Mouse (Mus musculus): ENCODE measurements around the gene Opcml. TPM values are rescaled to one million over a fixed set of nuclear protein-coding genes. Genes with fewer than 3 reads are reported as not detected.

Gene Opcml
- polyA plus RNA-seq, 1 experiment from 2014 or later = 1.7 TPM

DNA sequence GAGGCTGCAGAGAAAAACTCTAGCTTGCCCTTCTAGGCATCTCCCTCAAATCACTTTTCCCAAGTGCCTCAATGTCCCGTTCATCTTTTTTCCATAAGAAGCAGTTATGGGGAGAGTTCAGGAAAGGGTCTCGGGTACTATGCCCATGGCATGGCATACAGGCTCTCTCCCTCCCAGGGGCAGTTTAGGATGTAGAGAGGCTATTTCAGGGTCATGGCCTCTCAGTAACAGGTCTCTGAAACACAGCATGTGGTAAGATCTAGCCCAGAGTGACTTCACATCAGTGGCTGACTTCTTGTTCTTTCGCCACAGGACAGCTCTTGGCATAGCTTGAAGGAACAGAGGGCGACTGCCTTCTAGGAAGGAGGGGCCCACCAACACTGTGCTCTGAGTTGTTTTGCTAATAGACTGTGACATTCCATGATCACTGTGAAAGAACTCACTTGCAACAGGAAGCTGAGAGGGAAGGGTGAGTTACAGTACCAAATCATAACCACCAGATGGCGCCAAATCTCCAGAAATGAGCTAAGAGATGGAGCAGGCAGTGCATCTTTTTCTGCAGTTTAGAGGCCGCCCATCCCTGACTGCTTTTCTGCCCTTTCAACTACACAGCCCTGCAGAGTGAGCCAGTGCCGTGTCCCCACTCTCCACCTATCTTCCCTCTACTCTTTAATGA lies 470.6 kb downstream of the Opcml start:
- Histone ChIP-seq H3K9me3 (replicated peaks) (no peaks in the 10 kb centered on the region), H3K9ac (no peak overlapping the region), H3K27me3 (no peaks in the 10 kb centered on the region), H3K4me3 (no peak overlapping the region), H3K4me2 (no peak overlapping the region), H3K36me3 (no peaks in the 10 kb centered on the region), H3K27ac (no peak overlapping the region), H3K4me1 (replicated peaks) (no peaks in the 10 kb centered on the region)
- WGBS = 17% methylated on average over 7 of the region's 7 CpGs
- no peak for ATAC-seq (replicated peaks; ENCODE audit: insufficient number of reproducible peaks, insufficient read depth, low FRiP score, low read depth)

DNA sequence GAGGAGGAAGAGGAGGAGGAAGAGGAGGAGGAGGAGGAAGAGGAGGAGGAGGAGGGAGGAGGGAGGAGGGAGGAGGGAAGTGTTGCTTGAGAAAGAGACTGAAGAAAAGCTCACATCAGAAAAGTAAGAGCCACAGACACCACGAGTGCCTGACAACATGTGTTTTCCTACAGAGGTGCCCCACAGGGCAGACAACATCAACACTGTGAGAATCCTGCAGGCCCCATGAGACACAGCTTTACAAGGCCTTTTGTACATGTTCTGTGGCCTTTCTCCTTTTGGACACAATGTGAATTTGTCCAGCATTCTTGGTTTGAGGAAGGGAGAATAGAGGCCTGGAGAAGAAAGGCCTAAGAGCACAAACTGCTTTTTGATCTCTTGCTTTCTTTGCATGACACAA lies 471.4 kb downstream of the Opcml start:
- ATAC-seq (replicated peaks; ENCODE audit: insufficient number of reproducible peaks, insufficient read depth, low FRiP score, low read depth) = no peak
- H3K36me3 ChIP-seq = no peaks in the 10 kb centered on the region
- no peak overlapping the region for H3K9ac ChIP-seq
- H3K9me3 ChIP-seq (replicated peaks) = no peaks in the 10 kb centered on the region
- no peak overlapping the region for H3K4me3 ChIP-seq
- H3K27me3 ChIP-seq = no peaks in the 10 kb centered on the region
- 57% methylated on average over 1 of the region's 1 CpGs for WGBS
- no peak overlapping the region for H3K4me2 ChIP-seq
- H3K4me1 ChIP-seq (replicated peaks) = no peaks in the 10 kb centered on the region
- no peak overlapping the region for H3K27ac ChIP-seq

DNA sequence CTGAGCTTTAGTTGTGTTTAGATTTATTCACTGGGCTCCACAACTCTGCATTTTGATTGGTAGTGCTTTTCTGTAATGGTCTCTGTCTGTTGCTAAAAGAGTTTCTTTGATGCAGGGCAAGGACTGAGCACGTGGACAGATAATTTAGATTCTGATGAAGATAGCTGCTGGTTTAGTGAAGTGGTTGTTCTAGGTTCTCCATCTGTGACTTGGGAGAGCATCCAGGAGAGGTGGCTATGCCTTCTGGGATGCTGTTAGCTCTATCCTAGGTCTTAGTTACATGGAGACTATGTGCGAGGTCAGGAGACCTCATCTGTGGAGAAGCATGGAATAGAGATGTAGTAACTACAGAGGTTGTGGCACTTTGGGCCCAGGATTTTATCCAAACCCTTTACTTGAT lies 472.3 kb downstream of the Opcml start:
- Histone ChIP-seq H3K9me3 (replicated peaks) (no peaks in the 10 kb centered on the region), H3K27me3 (no peaks in the 10 kb centered on the region), H3K4me1 (replicated peaks) (no peaks in the 10 kb centered on the region), H3K9ac (no peak overlapping the region), H3K4me2 (no peak overlapping the region), H3K27ac (no peak overlapping the region), H3K4me3 (no peak overlapping the region), H3K36me3 (no peaks in the 10 kb centered on the region)
- no peak for ATAC-seq (replicated peaks; ENCODE audit: insufficient number of reproducible peaks, insufficient read depth, low FRiP score, low read depth)
- 77% methylated on average over 2 of the region's 2 CpGs for WGBS

DNA sequence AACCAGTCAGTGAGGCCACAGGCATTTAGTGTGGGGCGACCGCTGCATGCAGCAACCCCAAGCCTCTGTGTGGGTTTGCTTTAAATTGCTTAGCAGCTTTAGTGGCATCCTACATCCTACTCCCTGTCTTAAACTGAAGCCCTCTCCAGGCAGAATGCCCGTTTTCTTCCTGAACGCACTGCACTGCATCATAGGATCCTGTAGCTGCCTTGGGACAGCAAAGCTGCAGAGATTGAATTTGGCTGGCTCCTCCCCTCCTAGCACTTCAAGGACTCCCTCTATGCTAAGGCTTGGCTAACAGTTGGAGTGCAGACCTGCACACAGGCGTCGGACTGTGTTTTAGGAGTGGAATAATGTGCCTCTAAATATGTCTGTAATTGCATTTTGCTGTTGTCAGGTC lies 474.2 kb downstream of the Opcml start:
- no peaks in the 10 kb centered on the region for H3K36me3 ChIP-seq
- ATAC-seq (replicated peaks; ENCODE audit: insufficient number of reproducible peaks, insufficient read depth, low FRiP score, low read depth) = no peak

DNA sequence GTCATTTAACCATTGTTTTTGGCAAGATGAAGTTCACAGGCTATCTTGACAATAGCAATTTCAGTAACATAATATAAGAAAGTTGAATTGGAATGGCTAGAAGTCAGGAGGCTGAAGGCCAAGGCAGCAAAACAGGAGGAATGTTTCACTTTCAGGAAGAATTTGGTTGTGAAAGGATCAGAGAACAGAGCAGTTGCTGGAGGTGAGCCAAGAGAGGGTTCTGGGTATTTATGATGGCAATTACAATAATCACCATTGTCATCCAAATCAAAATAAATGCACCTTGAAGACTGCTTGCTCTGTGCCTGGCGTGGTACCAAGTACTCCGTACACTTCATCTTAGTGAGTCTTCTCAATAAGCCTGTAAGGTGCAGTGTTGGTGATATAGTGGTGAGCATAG lies 483.2 kb downstream of the Opcml start:
- Histone ChIP-seq H3K4me3 (no peak overlapping the region), H3K4me1 (replicated peaks) (no peaks in the 10 kb centered on the region), H3K27ac (no peak overlapping the region), H3K36me3 (no peaks in the 10 kb centered on the region), H3K4me2 (no peak overlapping the region), H3K9me3 (replicated peaks) (no peaks in the 10 kb centered on the region), H3K9ac (no peak overlapping the region), H3K27me3 (no peaks in the 10 kb centered on the region)
- 58% methylated on average over 2 of the region's 2 CpGs for WGBS
- ATAC-seq (replicated peaks; ENCODE audit: insufficient number of reproducible peaks, insufficient read depth, low FRiP score, low read depth) = no peak

More for the DNA sequence above, 474.2 kb downstream of the Opcml start:
- Histone ChIP-seq H3K27me3 (no peaks in the 10 kb centered on the region), H3K9ac (no peak overlapping the region), H3K27ac (no peak overlapping the region), H3K9me3 (replicated peaks) (no peaks in the 10 kb centered on the region), H3K4me3 (no peak overlapping the region), H3K4me1 (replicated peaks) (no peaks in the 10 kb centered on the region), H3K4me2 (no peak overlapping the region)
- WGBS = 53% methylated on average over 6 of the region's 6 CpGs

DNA sequence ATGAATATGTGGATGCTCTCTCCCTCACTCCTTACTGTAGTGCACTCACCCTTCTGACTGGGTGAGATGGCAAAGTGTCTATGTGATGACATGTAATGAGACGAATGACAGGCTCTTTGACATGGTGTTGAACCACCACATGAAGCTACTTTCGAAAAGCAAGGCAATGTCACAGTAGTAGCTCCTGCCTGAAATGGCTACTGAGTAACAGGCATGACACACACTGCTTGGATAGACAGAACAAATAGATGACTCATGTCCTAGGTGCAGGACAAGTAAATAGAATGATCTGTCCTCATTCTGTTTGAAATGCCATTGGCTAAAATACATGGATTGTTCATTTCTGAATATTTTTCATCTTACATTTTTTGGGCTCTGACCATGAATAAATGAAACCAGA lies 488.0 kb downstream of the Opcml start:
- H3K27ac ChIP-seq = no peak overlapping the region

DNA sequence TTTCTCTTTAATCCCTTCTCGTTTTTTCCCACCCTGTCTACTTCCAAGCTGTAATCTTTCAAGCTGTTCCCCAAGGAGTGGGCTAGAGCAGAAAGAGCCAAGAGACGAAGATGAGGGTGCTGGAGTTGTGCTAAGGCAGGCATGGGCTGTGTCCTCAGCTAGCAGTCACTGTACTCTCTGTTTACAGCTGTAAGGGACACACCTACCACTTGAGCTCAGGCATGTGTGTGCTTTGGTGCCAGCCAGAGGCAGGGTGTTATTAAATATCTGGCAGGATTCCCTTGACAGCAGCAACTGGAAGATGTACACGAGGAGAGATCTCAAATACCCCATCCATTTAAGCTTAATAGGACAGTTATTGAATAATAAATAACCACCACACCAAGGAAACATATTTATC lies 490.4 kb downstream of the Opcml start:
- ATAC-seq (replicated peaks; ENCODE audit: insufficient number of reproducible peaks, insufficient read depth, low FRiP score, low read depth) = peak; percentile 73
- H3K4me3 ChIP-seq = no peak overlapping the region
- WGBS = 27% methylated on average over 3 of the region's 3 CpGs
- no peaks in the 10 kb centered on the region for H3K36me3 ChIP-seq
- H3K9ac ChIP-seq = no peak overlapping the region
- H3K9me3 ChIP-seq (replicated peaks) = no peaks in the 10 kb centered on the region
- H3K4me1 ChIP-seq (replicated peaks) = peaks cover 18% of the 10 kb centered on the region
- no peaks in the 10 kb centered on the region for H3K27me3 ChIP-seq
- H3K27ac ChIP-seq = no peak overlapping the region
- H3K4me2 ChIP-seq = no peak overlapping the region

More for the DNA sequence above, 488.0 kb downstream of the Opcml start:
- H3K4me1 ChIP-seq (replicated peaks) = peaks cover 18% of the 10 kb centered on the region
- H3K4me3 ChIP-seq = no peak overlapping the region
- H3K9me3 ChIP-seq (replicated peaks) = no peaks in the 10 kb centered on the region
- peak; percentile 31; the same call in 1 of the 2 replicates for ATAC-seq (replicated peaks; ENCODE audit: insufficient number of reproducible peaks, insufficient read depth, low FRiP score, low read depth)
- H3K36me3 ChIP-seq = no peaks in the 10 kb centered on the region
- H3K4me2 ChIP-seq = no peak overlapping the region
- no peak overlapping the region for H3K9ac ChIP-seq
- 42% methylated on average over 2 of the region's 2 CpGs for WGBS
- no peaks in the 10 kb centered on the region for H3K27me3 ChIP-seq

DNA sequence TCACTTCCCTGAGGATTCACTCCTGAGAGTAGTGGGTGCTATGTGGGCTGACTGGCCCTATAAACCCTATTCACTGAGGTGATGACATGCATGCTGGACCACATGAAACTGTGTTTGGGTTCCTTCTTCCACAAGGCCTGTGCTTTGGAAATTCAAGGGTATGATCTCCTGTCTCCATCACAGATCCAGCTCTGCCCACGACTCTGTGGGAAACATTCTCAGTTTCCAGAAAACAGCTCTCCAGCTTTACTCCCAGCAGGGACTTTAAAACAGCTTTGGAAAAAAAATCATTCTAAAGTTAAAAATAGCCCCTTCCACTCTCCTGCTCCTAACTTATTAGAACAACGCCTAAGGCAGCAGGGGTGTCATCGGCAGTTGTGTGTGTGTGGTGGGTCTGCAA lies 491.0 kb downstream of the Opcml start:
- Histone ChIP-seq H3K9ac (no peak overlapping the region), H3K27ac (no peak overlapping the region), H3K36me3 (no peaks in the 10 kb centered on the region), H3K4me1 (replicated peaks) (peaks cover 18% of the 10 kb centered on the region), H3K27me3 (no peaks in the 10 kb centered on the region), H3K4me2 (no peak overlapping the region), H3K4me3 (no peak overlapping the region), H3K9me3 (replicated peaks) (no peaks in the 10 kb centered on the region)
- ATAC-seq (replicated peaks; ENCODE audit: insufficient number of reproducible peaks, insufficient read depth, low FRiP score, low read depth) = no peak
- 19% methylated on average over 3 of the region's 3 CpGs for WGBS

DNA sequence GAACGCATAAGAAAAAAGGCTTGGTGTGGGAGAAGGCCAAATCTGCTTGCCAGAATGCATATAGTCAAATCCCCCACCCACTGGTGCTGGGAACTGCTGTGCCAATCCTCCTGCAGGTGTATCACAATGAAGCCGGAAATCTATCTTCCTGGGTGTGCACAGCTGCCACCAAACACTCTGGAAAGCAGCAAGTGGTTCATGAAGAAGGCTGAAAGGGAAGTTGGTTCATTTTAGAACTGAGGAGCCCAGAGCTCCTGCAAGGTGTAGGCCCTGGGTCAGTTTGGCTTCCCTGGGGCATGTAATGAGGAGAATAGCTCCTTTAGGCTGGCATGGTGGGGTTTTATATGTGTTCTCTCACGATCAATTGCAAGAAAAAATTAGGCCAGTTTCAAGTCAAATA lies 494.4 kb downstream of the Opcml start:
- Histone ChIP-seq H3K4me3 (no peak overlapping the region), H3K36me3 (no peaks in the 10 kb centered on the region), H3K27me3 (no peaks in the 10 kb centered on the region), H3K9me3 (replicated peaks) (no peaks in the 10 kb centered on the region), H3K4me2 (no peak overlapping the region), H3K9ac (no peak overlapping the region), H3K27ac (no peak overlapping the region), H3K4me1 (replicated peaks) (peaks cover 30% of the 10 kb centered on the region)
- ATAC-seq (replicated peaks; ENCODE audit: insufficient number of reproducible peaks, insufficient read depth, low FRiP score, low read depth) = no peak
- WGBS = 81% methylated on average over 3 of the region's 3 CpGs

DNA sequence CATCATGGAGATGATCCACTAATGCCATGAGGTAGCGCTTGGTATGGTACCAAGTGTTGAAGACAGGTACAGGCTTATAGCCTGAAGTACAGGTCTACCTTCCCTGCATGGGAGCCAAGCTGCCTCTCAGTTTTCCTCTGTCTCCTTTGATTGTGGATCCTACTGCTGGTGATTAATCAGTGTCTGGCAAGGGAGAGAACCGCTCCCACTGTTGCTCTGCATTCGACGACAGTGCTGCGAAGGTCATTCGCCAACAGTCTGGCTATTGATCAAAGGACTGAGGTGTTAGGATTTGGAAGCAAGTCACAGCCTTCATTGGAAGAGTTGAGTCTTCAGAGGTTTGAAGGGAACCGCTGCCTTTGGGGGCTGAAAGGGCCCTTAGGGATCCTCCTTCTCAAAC lies 495.8 kb downstream of the Opcml start:
- no peak for ATAC-seq (replicated peaks; ENCODE audit: insufficient number of reproducible peaks, insufficient read depth, low FRiP score, low read depth)
- WGBS = 76% methylated on average over 7 of the region's 7 CpGs
- H3K36me3 ChIP-seq = no peaks in the 10 kb centered on the region

DNA sequence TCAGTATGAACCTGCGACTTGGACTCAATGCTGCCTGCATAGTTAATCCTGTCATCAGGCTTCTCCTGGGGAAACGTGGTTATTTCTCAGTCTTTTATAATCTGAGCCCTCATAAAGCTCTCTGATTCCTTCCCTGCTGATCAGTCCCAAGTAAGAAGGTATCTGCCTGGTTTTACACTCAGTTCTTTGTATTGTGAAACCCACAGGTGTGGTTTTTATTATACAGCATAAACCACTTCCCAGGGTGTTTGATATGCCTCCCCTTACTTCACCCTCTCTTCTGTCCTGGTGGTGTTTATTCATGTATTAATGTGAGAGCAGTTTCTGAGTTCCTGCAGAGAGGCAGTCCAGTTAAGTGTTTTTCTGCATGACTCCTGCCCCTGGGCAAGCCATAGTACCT lies 496.9 kb downstream of the Opcml start:
- H3K9me3 ChIP-seq (replicated peaks) = no peaks in the 10 kb centered on the region
- H3K9ac ChIP-seq = no peak overlapping the region
- 77% methylated on average over 2 of the region's 2 CpGs for WGBS
- no peak overlapping the region for H3K4me2 ChIP-seq
- no peaks in the 10 kb centered on the region for H3K36me3 ChIP-seq
- ATAC-seq (replicated peaks; ENCODE audit: insufficient number of reproducible peaks, insufficient read depth, low FRiP score, low read depth) = no peak
- no peak overlapping the region for H3K27ac ChIP-seq
- H3K4me1 ChIP-seq (replicated peaks) = peaks cover 12% of the 10 kb centered on the region
- H3K4me3 ChIP-seq = no peak overlapping the region
- H3K27me3 ChIP-seq = no peaks in the 10 kb centered on the region

More for the DNA sequence above, 495.8 kb downstream of the Opcml start:
- no peak overlapping the region for H3K27ac ChIP-seq
- no peak overlapping the region for H3K4me2 ChIP-seq
- peaks cover 21% of the 10 kb centered on the region for H3K4me1 ChIP-seq (replicated peaks)
- H3K4me3 ChIP-seq = no peak overlapping the region
- H3K9ac ChIP-seq = no peak overlapping the region
- H3K27me3 ChIP-seq = no peaks in the 10 kb centered on the region
- no peaks in the 10 kb centered on the region for H3K9me3 ChIP-seq (replicated peaks)

DNA sequence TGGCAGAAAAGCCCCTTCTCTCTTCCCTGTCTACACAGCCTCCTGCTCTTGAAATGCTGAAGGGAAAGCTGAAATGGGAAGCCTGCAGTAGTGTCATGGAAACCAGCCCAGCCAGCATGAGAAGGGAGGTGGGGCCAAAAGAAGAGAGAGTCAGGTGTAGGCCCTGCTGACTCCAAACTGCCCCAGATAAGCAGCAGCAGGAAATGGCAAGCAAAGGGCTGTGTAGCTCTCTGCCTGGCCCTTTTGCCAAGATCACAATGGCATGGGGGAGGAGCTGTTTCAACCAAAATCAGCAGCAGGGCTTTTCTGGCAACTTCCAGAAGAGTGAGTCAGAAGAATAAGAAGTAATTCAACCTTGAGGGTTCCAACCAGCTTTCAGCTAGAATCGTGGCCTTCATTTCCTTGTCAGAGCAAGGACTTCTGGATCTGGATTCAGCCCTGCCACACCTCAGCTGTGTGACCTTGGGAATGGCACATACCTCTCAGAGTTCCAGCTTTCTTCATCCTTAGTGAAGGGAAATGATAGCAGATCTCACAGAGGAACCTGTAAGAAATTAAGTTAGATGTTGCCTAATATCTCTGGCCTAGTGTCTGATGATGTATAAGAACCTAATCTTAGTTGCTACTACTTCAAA lies 499.2 kb downstream of the Opcml start:
- Histone ChIP-seq H3K9ac (no peak overlapping the region), H3K4me3 (no peak overlapping the region), H3K27ac (no peak overlapping the region), H3K4me2 (no peak overlapping the region), H3K36me3 (no peaks in the 10 kb centered on the region), H3K27me3 (no peaks in the 10 kb centered on the region), H3K4me1 (replicated peaks) (peaks cover 12% of the 10 kb centered on the region), H3K9me3 (replicated peaks) (no peaks in the 10 kb centered on the region)
- 19% methylated on average over 1 of the region's 1 CpGs for WGBS
- no peak for ATAC-seq (replicated peaks; ENCODE audit: insufficient number of reproducible peaks, insufficient read depth, low FRiP score, low read depth)
